10 mouse cellular contexts compared by ENCODE assay signal in genomic region chr7:25209161-25209622, GRCm38 (mm10). TPM values are rescaled to one million over a fixed set of nuclear protein-coding genes. Genes with fewer than 3 reads are reported as not detected.
DNase-seq lines count a peak whose midpoint lies in the region; ATAC-seq and TF ChIP-seq lines count a peak whose summit lies in the region.
"Had no signal": no experiment of that assay in that cellular context is flagged by ENCODE, and none has a peak within 500 bp of the region (broad histone marks: within the 10 kb centered on the region; RNA-seq: fewer than 3 reads in every experiment).

No protein-coding gene starts in this region.

- H3K4me3 ChIP-seq in heart, embryonic 13.5 days: no peak overlapping the region
- peak overlapping the region in 1 of 3 experiments; percentile 30 for H3K4me3 ChIP-seq in CH12.LX (replicated peaks in 1 of 3; ENCODE audit: low read depth in 2 of 3, low read length in 2 of 3, poor library complexity in 1 of 3)
- H3K4me3 ChIP-seq: hindbrain, embryonic 12.5 days; neural tube, embryonic 15.5 days had no signal

- peak overlapping the region; percentile 9; the same call in 1 of the 2 replicates for H3K4me2 ChIP-seq in heart, embryonic 13.5 days
- H3K4me2 ChIP-seq in CH12.LX (ENCODE audit: insufficient read depth, low read depth, poor library complexity, severe bottlenecking): no peak overlapping the region
- H3K4me2 ChIP-seq: hindbrain, embryonic 12.5 days; neural tube, embryonic 15.5 days had no signal

- no peaks in the 10 kb centered on the region for H3K9me3 ChIP-seq in heart, embryonic 13.5 days
- H3K9me3 ChIP-seq in CH12.LX (replicated peaks; ENCODE audit: low read length): no peaks in the 10 kb centered on the region
- H3K9me3 ChIP-seq: hindbrain, embryonic 12.5 days; neural tube, embryonic 15.5 days had no signal

- no peak for TF ChIP-seq EP300 in CH12.LX (IDR thresholded peaks at IDR 0.05; ENCODE audit: low read length)

- H3K79me2 ChIP-seq in CH12.LX (replicated peaks; ENCODE audit: control insufficient read depth, extremely low read depth, insufficient read depth, poor library complexity, severe bottlenecking): no peaks in the 10 kb centered on the region

- TF ChIP-seq POLR2A in CH12.LX (IDR thresholded peaks at IDR 0.05; ENCODE audit: low read depth, low read length): no peak

- dilution Hi-C loops in CH12.LX (cut with MboI; ENCODE audit: extremely low pct_ligation_motif_present, extremely low pct_unique_long_range_greater_than_20kb, low sequenced_read_pairs): no loop called here

- no peak overlapping the region for H3K9ac ChIP-seq in heart, embryonic 13.5 days
- no peak overlapping the region for H3K9ac ChIP-seq in CH12.LX (ENCODE audit: insufficient read depth, low read depth)
- H3K9ac ChIP-seq: hindbrain, embryonic 12.5 days; neural tube, embryonic 15.5 days had no signal

- H3K4me1 ChIP-seq in heart, embryonic 13.5 days: peaks cover 11% of the 10 kb centered on the region
- peaks cover 23 to 60% of the 10 kb centered on the region in 2 experiments for H3K4me1 ChIP-seq in CH12.LX (ENCODE audit: control insufficient read depth in 1 of 2, insufficient read depth in 2 of 2)
- H3K4me1 ChIP-seq: hindbrain, embryonic 12.5 days; neural tube, embryonic 15.5 days had no signal

- in situ Hi-C loops in CH12.LX (cut with MboI; ENCODE audit: low pct_ligation_motif_present, low pct_unique_long_range_greater_than_20kb, low sequenced_read_pairs): no loop called here

- no peak overlapping the region for H3K27ac ChIP-seq in heart, embryonic 13.5 days (replicated peaks)
- H3K27ac ChIP-seq in CH12.LX (ENCODE audit: insufficient read depth, low read depth): no peak overlapping the region
- H3K27ac ChIP-seq: hindbrain, embryonic 12.5 days; neural tube, embryonic 15.5 days had no signal

- TF ChIP-seq CTCF in CH12.LX (conservative IDR thresholded peaks at IDR 0.05 in 1 of 2, IDR thresholded peaks at IDR 0.05 in 1 of 2; ENCODE audit: low read depth in 2 of 2, low read length in 2 of 2): no peak

- WGBS in heart, embryonic 13.5 days: 77% methylated on average over 3 of the region's 3 CpGs

- no peaks in the 10 kb centered on the region for H3K27me3 ChIP-seq in heart, embryonic 13.5 days (replicated peaks)
- H3K27me3 ChIP-seq in CH12.LX (replicated peaks): no peaks in the 10 kb centered on the region
- H3K27me3 ChIP-seq: hindbrain, embryonic 12.5 days; neural tube, embryonic 15.5 days had no signal

- ATAC-seq in heart, embryonic 13.5 days (ENCODE audit: extremely low read depth, insufficient number of reproducible peaks, low FRiP score, low TSS enrichment): no peak
- peak; percentile 63 for ATAC-seq in inflammation-experienced regulatory T-cells, adult 6 months

- DNase-seq in heart, postnatal 4 days: no peak
- DNase-seq in CH12.LX (ENCODE audit: extremely low read depth): peak; percentile 45
- DNase-seq in naive thymus-derived CD4-positive, alpha-beta T cell, adult 2 months (ENCODE audit: low read depth): peak; percentile 61
- DNase-seq in layer of hippocampus, adult 9-11 months: no peak
- DNase-seq in embryo, embryonic 9.5 days (ENCODE audit: extremely low spot score): no peak
- no peak for DNase-seq in thymus, postnatal 25 days

- TF ChIP-seq RAD21 in CH12.LX (IDR thresholded peaks at IDR 0.05; ENCODE audit: low read depth, low read length): no peak

- peaks cover 62% of the 10 kb centered on the region for H3K36me3 ChIP-seq in heart, embryonic 13.5 days
- peaks cover 21 to 64% of the 10 kb centered on the region in 2 experiments for H3K36me3 ChIP-seq in CH12.LX (replicated peaks in 1 of 2; ENCODE audit: control insufficient read depth in 1 of 2, insufficient read depth in 1 of 2, low read length in 1 of 2)

TF ChIP-seq in CH12.LX, 34 proteins besides CTCF, POLR2A, EP300 and RAD21:
- TF ChIP-seq POLR2AphosphoS2 (IDR thresholded peaks at IDR 0.05; ENCODE audit: low read depth, low read length) (no peak), E2F4 (IDR thresholded peaks at IDR 0.05; ENCODE audit: insufficient replicate concordance, low read depth, low read length) (no peak), BHLHE40 (IDR thresholded peaks at IDR 0.05; ENCODE audit: low read depth, low read length) (no peak), ZMIZ1 (IDR thresholded peaks at IDR 0.05; ENCODE audit: low read depth, low read length) (no peak), SMC3 (IDR thresholded peaks at IDR 0.05; ENCODE audit: low read depth, low read length) (no peak), USF2 (conservative IDR thresholded peaks at IDR 0.05; ENCODE audit: low read depth, low read length) (no peak), MXI1 (IDR thresholded peaks at IDR 0.05; ENCODE audit: low read depth, low read length) (no peak), ZKSCAN1 (IDR thresholded peaks at IDR 0.05; ENCODE audit: borderline replicate concordance, low read depth, low read length) (no peak), RCOR1 (conservative IDR thresholded peaks at IDR 0.05; ENCODE audit: low read depth, low read length) (no peak), ZC3H11A (IDR thresholded peaks at IDR 0.05; ENCODE audit: low read depth, low read length) (no peak), KAT2A (IDR thresholded peaks at IDR 0.05; ENCODE audit: insufficient replicate concordance, low read length) (no peak), SIN3A (IDR thresholded peaks at IDR 0.05; ENCODE audit: low read length) (no peak), USF1 (IDR thresholded peaks at IDR 0.05; ENCODE audit: low read depth, low read length) (no peak), MEF2A (IDR thresholded peaks at IDR 0.05; ENCODE audit: borderline replicate concordance, low read depth, low read length) (no peak), NRF1 (IDR thresholded peaks at IDR 0.05; ENCODE audit: low read depth, low read length) (no peak), JUND (conservative IDR thresholded peaks at IDR 0.05; ENCODE audit: low read depth, low read length) (no peak), MAFK (IDR thresholded peaks at IDR 0.05; ENCODE audit: insufficient replicate concordance, low read length) (no peak), HCFC1 (IDR thresholded peaks at IDR 0.05; ENCODE audit: low read depth, low read length) (no peak), MAZ (IDR thresholded peaks at IDR 0.05; ENCODE audit: low read depth, low read length) (no peak)

RNA-seq across cellular contexts. Expression of gene Dedd2, which starts 11.2 kb away (rescaled TPM):
- polyA plus RNA-seq in heart, embryonic 13.5 days (2015; fragmentation: Nextera tagmentation; extraction: Ambion mirVana): 5.3 and 6.6 TPM in 2 replicates
- 1 to 10 TPM; 7.2 to 9.6 TPM for total RNA-seq in heart, postnatal 4 days (2021)
- total RNA-seq in CH12.LX (2012; rRNA removed): 11.7 and 12.1 TPM in 2 replicates
- 10.7 and 13.9 TPM in 2 replicates for total RNA-seq in CH12.LX (2014; rRNA removed)
- 10.2 and 10.6 TPM in 2 replicates for polyA plus RNA-seq in CH12.LX (2012; ENCODE audit: insufficient read length, low read depth)
- polyA plus RNA-seq in inflammation-experienced regulatory T-cells, adult 6 months (2017; shearing (Covaris generic)): 10 to 100 TPM; 24.6 to 26.2 (median 25.0) TPM

RNA-seq across cellular contexts. Expression of gene Zfp526, which starts 12.0 kb away (rescaled TPM):
- 2.1 TPM in 2 replicates for polyA plus RNA-seq in heart, embryonic 13.5 days (2015; fragmentation: Nextera tagmentation; extraction: Ambion mirVana)
- total RNA-seq in heart, postnatal 4 days (2021): 10 to 100 TPM in 1 of 2 experiments, 1 to 10 TPM in 1; 9.9 to 10.2 TPM
- total RNA-seq in CH12.LX (2012; rRNA removed) (6.5 and 7.4 TPM in 2 replicates), CH12.LX (2014; rRNA removed) (2.0 and 2.2 TPM in 2 replicates)
- polyA plus RNA-seq in CH12.LX (2012; ENCODE audit: insufficient read length, low read depth): 6.5 and 7.0 TPM in 2 replicates
- polyA plus RNA-seq in inflammation-experienced regulatory T-cells, adult 6 months (2017; shearing (Covaris generic)): 1 to 10 TPM; 2.2 to 4.0 (median 2.5) TPM

RNA-seq across cellular contexts. Expression of gene Gsk3a, which starts 28.5 kb away (rescaled TPM):
- polyA plus RNA-seq in heart, embryonic 13.5 days (2015; fragmentation: Nextera tagmentation; extraction: Ambion mirVana): 7.8 and 8.2 TPM in 2 replicates
- total RNA-seq in heart, postnatal 4 days (2021): 10 to 100 TPM; 68.2 to 70.9 TPM
- total RNA-seq in CH12.LX (2012; rRNA removed) (47.5 and 55.1 TPM in 2 replicates), CH12.LX (2014; rRNA removed) (44.1 and 45.8 TPM in 2 replicates)
- 72.2 and 76.1 TPM in 2 replicates for polyA plus RNA-seq in CH12.LX (2012; ENCODE audit: insufficient read length, low read depth)
- 10 to 100 TPM in 1 of 3 experiments, 1 to 10 TPM in 2; 8.5 to 13.3 (median 8.9) TPM for polyA plus RNA-seq in inflammation-experienced regulatory T-cells, adult 6 months (2017; shearing (Covaris generic))

RNA-seq across cellular contexts. Expression of gene Pou2f2, which starts 29.7 kb away (rescaled TPM):
- 0.43 and 0.51 TPM in 2 replicates for polyA plus RNA-seq in heart, embryonic 13.5 days (2015; fragmentation: Nextera tagmentation; extraction: Ambion mirVana)
- under 1 TPM; 0.36 to 0.79 TPM for total RNA-seq in heart, postnatal 4 days (2021)
- total RNA-seq in CH12.LX (2012; rRNA removed) (28.2 and 46.1 TPM in 2 replicates), CH12.LX (2014; rRNA removed) (7.3 and 8.9 TPM in 2 replicates)
- 72.1 and 102 TPM in 2 replicates for polyA plus RNA-seq in CH12.LX (2012; ENCODE audit: insufficient read length, low read depth)
- 10 to 100 TPM; 18.1 to 32.0 (median 30.0) TPM for polyA plus RNA-seq in inflammation-experienced regulatory T-cells, adult 6 months (2017; shearing (Covaris generic))

RNA-seq across cellular contexts. Expression of gene Erf, which starts 41.4 kb away (rescaled TPM):
- 11.2 and 14.3 TPM in 2 replicates for polyA plus RNA-seq in heart, embryonic 13.5 days (2015; fragmentation: Nextera tagmentation; extraction: Ambion mirVana)
- 10 to 100 TPM; 47.5 to 53.2 TPM for total RNA-seq in heart, postnatal 4 days (2021)
- total RNA-seq in CH12.LX (2012; rRNA removed) (13.0 and 13.2 TPM in 2 replicates), CH12.LX (2014; rRNA removed) (6.1 and 7.1 TPM in 2 replicates)
- polyA plus RNA-seq in CH12.LX (2012; ENCODE audit: insufficient read length, low read depth): 15.2 and 15.4 TPM in 2 replicates
- under 1 TPM; 0.34 to 0.70 (median 0.38) TPM for polyA plus RNA-seq in inflammation-experienced regulatory T-cells, adult 6 months (2017; shearing (Covaris generic))

Comparison
In these comparisons a context has a peak if more than half of its experiments do, and no peak if none do; other contexts are left out.
1. DNase-seq: peak in CH12.LX (single experiment) and naive thymus-derived CD4-positive, alpha-beta T cell, adult 2 months (single experiment); none in heart, postnatal 4 days (single experiment), layer of hippocampus, adult 9-11 months (single experiment), embryo, embryonic 9.5 days (single experiment) and thymus, postnatal 25 days (single experiment).